Mouse (Mus musculus) liver, embryonic 12.5 days (tissue): ENCODE measurements around the gene Ptpdc1. TPM values are rescaled to one million over a fixed set of nuclear protein-coding genes. Genes with fewer than 3 reads are reported as not detected.

ENCODE experiments used
- ATAC-seq: fragments of 200-750 bp; cut with Nextera tagmentation; 2 replicates; pipeline ENCODE4 v1.8.0; 2017; ENCODE audit warnings: moderate number of reproducible peaks, mild to moderate bottlenecking, moderate library complexity
- H3K27ac ChIP-seq: fragments of 300-500 bp; sonication (generic); 2 replicates; pipeline ENCODE4 v1.5.1; 2016; ENCODE audit warnings: mild to moderate bottlenecking
- H3K27me3 ChIP-seq: fragments of 300-500 bp; sonication (generic); replicated peaks from 2 replicates; pipeline ENCODE4 v1.6.1; 2016; ENCODE audit warnings: mild to moderate bottlenecking, moderate library complexity
- H3K36me3 ChIP-seq: fragments of 300-500 bp; sonication (generic); 2 replicates; pipeline ENCODE4 v1.6.1; 2016; ENCODE audit warnings: mild to moderate bottlenecking, moderate library complexity
- H3K4me1 ChIP-seq: fragments of 300-500 bp; sonication (generic); 2 replicates; pipeline ENCODE4 v1.6.1; 2016
- H3K4me2 ChIP-seq: fragments of 300-500 bp; sonication (generic); 2 replicates; pipeline ENCODE4 v1.6.1; 2016; ENCODE audit warnings: mild to moderate bottlenecking, moderate library complexity
- H3K4me3 ChIP-seq: fragments of 300-500 bp; sonication (generic); 2 replicates; pipeline ENCODE4 v1.5.1; 2016; ENCODE audit warnings: mild to moderate bottlenecking, moderate library complexity
- H3K9ac ChIP-seq: fragments of 300-500 bp; sonication (generic); 2 replicates; pipeline ENCODE4 v1.6.1; 2016; ENCODE audit warnings: mild to moderate bottlenecking, moderate library complexity
- H3K9me3 ChIP-seq: fragments of 300-500 bp; sonication (generic); replicated peaks from 2 replicates; pipeline ENCODE4 v1.6.1; 2016; ENCODE audit warnings: mild to moderate bottlenecking, moderate library complexity
- WGBS: fragments of 180-500 bp; shearing (Covaris S2); methylation state at CpG from one replicate; pipeline ENCODE4 v1.1.7; 2016; ENCODE audit not compliant: insufficient replicate concordance; 5-methylcytosine and 5-hydroxymethylcytosine counted together
- polyA plus RNA-seq: library from polyadenylated mRNA; unstranded; fragments of >200 nt; fragmentation: Nextera tagmentation; extraction: Ambion mirVana; gene quantifications from 2 replicates; pipeline ENCODE4 v1.2.1, GENCODE M21; 2016

Gene Ptpdc1
- polyA plus RNA-seq, 1 experiment from 2014 or later, result 1.2 TPM

DNA sequence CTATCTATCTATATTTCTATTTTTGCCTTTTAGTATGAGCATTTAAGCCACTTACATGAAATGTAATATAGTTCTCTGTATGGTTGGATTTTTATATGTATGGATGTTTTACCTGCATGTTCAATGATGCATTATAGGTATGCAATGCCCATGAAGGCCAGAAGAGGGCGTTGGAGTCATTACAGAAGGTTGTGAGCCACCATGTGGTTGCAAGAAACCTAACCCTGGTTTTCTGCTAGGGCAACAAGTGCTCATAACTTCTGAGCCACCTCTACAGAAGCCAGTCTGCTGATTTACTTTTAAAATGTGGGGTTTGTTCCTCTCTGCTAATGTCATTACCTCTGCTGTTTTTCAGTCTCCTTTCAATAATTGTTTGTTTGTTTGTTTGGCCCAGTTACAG is 25.2 kb upstream of the Ptpdc1 start:
- Histone ChIP-seq H3K9me3 (no peaks in the 10 kb centered on the region), H3K36me3 (no peaks in the 10 kb centered on the region), H3K9ac (no peak overlapping the region), H3K27me3 (peaks cover 40% of the 10 kb centered on the region), H3K4me3 (no peak overlapping the region), H3K27ac (no peak overlapping the region), H3K4me1 (peaks cover 15% of the 10 kb centered on the region), H3K4me2 (no peak overlapping the region)
- peak; percentile 8; the same call in 1 of the 2 replicates for ATAC-seq
- 0% methylated on average over 1 of the region's 1 CpGs for WGBS

DNA sequence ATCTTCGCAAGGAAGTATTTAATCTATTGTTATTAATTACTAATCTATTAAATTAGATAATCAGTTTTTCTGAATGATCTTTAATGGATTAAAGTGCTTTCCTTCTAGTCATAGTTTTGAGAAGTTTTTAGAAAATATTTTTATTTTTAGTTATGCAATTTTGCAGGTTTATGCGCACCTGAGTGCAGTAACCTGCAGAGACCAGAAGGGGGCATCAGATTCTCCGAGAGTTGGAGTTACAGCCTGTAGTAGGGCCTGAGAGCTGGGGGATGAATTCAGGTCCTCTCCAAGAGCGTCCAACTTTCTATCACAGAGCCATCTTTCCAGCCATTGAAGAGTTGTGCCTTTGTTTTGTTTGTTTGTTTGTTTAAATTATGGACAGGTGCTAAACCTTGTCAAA is 21.2 kb upstream of the Ptpdc1 start:
- Histone ChIP-seq H3K9ac (no peak overlapping the region), H3K27ac (no peak overlapping the region), H3K4me1 (peaks cover 11% of the 10 kb centered on the region), H3K36me3 (no peaks in the 10 kb centered on the region), H3K9me3 (no peaks in the 10 kb centered on the region), H3K27me3 (peaks cover 12% of the 10 kb centered on the region), H3K4me3 (no peak overlapping the region), H3K4me2 (no peak overlapping the region)
- 73% methylated on average over 4 of the region's 4 CpGs for WGBS
- ATAC-seq, result no peak

DNA sequence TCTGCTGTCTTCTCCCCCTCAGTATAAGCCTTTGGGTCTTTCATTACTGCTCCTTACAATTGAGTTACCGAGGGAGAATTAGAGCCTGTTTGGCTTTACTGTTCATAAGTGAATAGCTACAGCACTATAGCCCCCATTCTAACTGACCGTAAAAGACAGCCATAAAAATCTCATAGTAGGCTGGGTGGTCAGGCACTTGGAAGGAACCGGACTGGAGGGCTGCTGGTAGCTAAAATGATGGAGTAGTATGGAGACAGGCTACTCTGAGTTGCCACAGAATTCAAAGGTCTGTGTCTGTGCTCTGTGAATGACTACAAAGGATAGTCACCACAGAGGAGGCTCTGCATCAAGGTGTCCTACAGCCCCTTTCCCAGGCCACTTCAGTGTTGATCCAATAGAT is 18.5 kb upstream of the Ptpdc1 start:
- H3K4me1 ChIP-seq, result no peaks in the 10 kb centered on the region
- no peak overlapping the region for H3K4me3 ChIP-seq
- H3K9me3 ChIP-seq, result no peaks in the 10 kb centered on the region
- no peak overlapping the region for H3K27ac ChIP-seq
- H3K4me2 ChIP-seq, result no peak overlapping the region
- no peaks in the 10 kb centered on the region for H3K36me3 ChIP-seq
- WGBS, result 68% methylated on average over 3 of the region's 3 CpGs
- peaks cover 11% of the 10 kb centered on the region for H3K27me3 ChIP-seq
- no peak overlapping the region for H3K9ac ChIP-seq
- no peak for ATAC-seq

DNA sequence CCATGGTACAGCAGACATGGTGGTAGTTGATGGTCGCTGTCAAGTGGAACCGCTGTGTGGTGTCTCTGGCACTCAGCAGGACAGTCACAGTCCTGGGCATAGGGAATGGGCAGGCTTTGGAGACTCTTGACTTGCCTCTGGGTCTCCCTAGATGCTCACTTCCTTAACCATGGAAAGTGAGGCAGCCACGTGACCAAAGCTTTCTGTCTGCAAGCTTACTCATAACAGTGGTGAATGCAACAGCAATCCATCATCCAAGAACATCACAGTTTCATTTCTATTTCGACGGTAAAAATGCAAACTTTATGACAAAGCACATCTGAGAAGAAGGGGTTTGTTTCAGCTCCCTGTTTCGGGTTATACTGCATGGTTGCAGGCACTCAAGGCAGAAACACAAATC is 17.6 kb upstream of the Ptpdc1 start:
- no peak overlapping the region for H3K9ac ChIP-seq
- WGBS, result 66% methylated on average over 6 of the region's 6 CpGs
- no peak overlapping the region for H3K27ac ChIP-seq
- H3K4me3 ChIP-seq, result no peak overlapping the region
- no peaks in the 10 kb centered on the region for H3K4me1 ChIP-seq
- H3K36me3 ChIP-seq, result no peaks in the 10 kb centered on the region
- peaks cover 11% of the 10 kb centered on the region for H3K27me3 ChIP-seq
- ATAC-seq, result no peak
- no peak overlapping the region for H3K4me2 ChIP-seq
- no peaks in the 10 kb centered on the region for H3K9me3 ChIP-seq

DNA sequence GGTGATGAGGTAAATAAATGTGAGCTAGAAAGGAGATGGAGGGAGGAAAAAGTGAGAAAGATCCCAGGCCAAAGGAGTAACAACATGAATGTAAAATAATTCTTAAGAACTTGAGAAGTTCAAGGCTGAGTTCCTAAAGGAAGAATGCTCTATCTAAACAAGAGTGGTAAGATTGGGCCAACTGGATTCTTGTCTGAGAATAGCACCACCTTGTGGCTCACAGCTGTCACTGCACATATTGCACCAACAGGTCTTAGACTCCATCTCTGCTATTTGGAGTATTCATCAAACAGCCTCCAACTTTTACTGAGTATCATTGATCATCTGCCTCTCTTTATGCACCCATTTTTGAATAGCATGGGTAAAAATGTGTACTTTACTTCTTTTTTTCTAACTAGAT is 14.1 kb upstream of the Ptpdc1 start:
- H3K9ac ChIP-seq, result no peak overlapping the region
- H3K4me1 ChIP-seq, result no peaks in the 10 kb centered on the region
- H3K4me2 ChIP-seq, result no peak overlapping the region
- ATAC-seq, result no peak
- no peaks in the 10 kb centered on the region for H3K36me3 ChIP-seq
- no peaks in the 10 kb centered on the region for H3K9me3 ChIP-seq
- H3K4me3 ChIP-seq, result no peak overlapping the region
- peaks cover 11% of the 10 kb centered on the region for H3K27me3 ChIP-seq
- no peak overlapping the region for H3K27ac ChIP-seq

DNA sequence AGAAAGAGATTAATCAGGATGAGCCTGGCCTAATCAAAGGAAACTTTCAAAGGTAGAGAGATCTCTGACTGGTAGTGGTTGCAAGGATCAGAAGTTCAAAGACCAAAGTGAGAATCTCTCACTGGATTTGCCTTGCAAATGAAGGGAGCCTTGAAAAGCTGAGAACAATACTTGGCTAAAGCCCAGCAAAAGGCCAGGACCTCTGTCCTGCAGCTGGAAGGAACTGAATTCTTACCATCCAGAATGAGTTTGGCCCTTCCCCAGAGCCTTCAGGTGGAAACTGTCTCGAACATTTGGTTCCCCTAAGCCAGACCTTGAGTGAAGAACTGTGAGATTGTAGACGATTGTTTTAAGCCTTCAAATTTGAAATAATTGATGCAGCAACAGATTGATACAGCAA is 12.2 kb upstream of the Ptpdc1 start:
- H3K27me3 ChIP-seq, result no peaks in the 10 kb centered on the region; the same call in 1 of the 2 replicates
- no peak overlapping the region for H3K4me3 ChIP-seq
- H3K9ac ChIP-seq, result no peak overlapping the region
- no peaks in the 10 kb centered on the region for H3K9me3 ChIP-seq
- H3K4me2 ChIP-seq, result no peak overlapping the region
- 39% methylated on average over 2 of the region's 2 CpGs for WGBS
- H3K36me3 ChIP-seq, result no peaks in the 10 kb centered on the region
- no peaks in the 10 kb centered on the region for H3K4me1 ChIP-seq
- ATAC-seq, result no peak
- no peak overlapping the region for H3K27ac ChIP-seq

DNA sequence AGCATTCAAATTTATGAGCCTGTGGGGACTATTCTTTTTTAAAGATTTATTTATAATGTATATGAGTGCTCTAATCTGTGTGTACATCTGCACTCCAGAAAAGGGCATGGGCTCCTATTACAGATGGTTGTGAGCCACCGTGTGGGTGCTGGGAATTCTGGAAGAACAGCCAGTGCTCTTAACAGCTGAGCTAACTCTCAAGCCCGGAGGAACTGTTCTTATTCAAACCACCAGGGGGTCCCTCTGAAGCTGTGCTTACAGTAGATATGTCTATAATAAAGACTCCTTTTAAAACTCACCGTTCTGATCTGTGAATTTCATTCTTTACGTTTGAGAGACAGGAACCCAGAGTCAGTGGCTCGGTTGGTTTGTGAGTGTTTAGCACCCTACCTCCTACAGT is 6.2 kb upstream of the Ptpdc1 start:
- 62% methylated on average over 5 of the region's 5 CpGs for WGBS
- Histone ChIP-seq H3K9me3 (no peaks in the 10 kb centered on the region), H3K4me2 (no peak overlapping the region), H3K4me3 (no peak overlapping the region), H3K9ac (no peak overlapping the region), H3K27me3 (peaks cover 4% of the 10 kb centered on the region; the same call in 1 of the 2 replicates), H3K4me1 (no peaks in the 10 kb centered on the region), H3K27ac (no peak overlapping the region), H3K36me3 (no peaks in the 10 kb centered on the region)
- ATAC-seq, result no peak

DNA sequence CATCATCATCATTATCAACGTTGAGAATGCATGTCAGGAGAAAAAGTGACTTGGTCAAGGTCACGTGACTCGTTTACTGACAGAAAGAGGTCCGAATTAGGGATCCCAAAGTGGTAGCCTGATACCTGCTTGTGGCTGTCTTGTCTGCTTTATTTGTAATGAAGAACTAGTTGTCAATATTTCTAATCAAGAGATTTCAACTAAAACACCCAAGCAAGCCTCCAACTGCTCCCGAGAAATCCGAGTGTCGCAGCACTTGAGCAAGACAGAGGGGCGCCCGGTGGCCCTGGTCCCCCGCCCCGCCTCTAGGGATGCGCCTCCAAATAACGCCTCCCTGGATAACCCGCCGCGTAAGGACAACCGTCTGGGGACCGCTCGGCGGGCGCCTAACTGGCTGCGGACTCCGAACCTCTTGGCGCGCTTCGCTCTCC is 481 bp downstream of the Ptpdc1 start:
- Histone ChIP-seq H3K9ac (peak overlapping the region; percentile 36), H3K27ac (no peak overlapping the region), H3K36me3 (no peaks in the 10 kb centered on the region), H3K4me3 (peak overlapping the region; percentile 53), H3K9me3 (no peaks in the 10 kb centered on the region), H3K4me1 (peaks cover 5% of the 10 kb centered on the region; the same call in 1 of the 2 replicates), H3K4me2 (peak overlapping the region; percentile 72), H3K27me3 (peaks cover 42% of the 10 kb centered on the region)
- peak; percentile 58; the same call in 1 of the 2 replicates for ATAC-seq
- 4% methylated on average over 26 of the region's 26 CpGs for WGBS

DNA sequence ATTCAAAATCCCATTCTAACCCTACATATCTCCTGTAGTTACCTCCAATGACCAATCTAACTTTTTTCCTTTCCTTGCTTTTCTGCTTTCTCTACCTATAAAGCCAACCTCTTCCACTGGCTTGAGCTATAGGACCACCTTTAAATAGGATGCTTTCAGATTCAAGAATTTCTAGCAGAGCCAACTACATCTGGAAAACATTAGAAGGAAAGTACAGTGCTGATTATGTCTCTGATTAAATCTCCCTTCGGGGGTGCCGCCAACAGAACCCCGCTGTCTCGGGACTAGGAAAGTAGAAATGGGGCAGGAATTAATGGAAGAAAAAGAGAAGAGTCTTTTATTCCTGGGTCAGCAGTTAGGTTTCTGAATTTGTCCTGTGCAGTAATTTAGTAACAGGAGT is 6.6 kb downstream of the Ptpdc1 start:
- 83% methylated on average over 4 of the region's 4 CpGs for WGBS
- no peak overlapping the region for H3K9ac ChIP-seq
- ATAC-seq, result no peak
- H3K9me3 ChIP-seq, result peaks cover 12% of the 10 kb centered on the region; the same call in 1 of the 2 replicates
- H3K4me1 ChIP-seq, result no peaks in the 10 kb centered on the region
- H3K27me3 ChIP-seq, result peaks cover 10% of the 10 kb centered on the region
- no peak overlapping the region for H3K27ac ChIP-seq
- no peak overlapping the region for H3K4me2 ChIP-seq
- no peak overlapping the region for H3K4me3 ChIP-seq
- H3K36me3 ChIP-seq, result no peaks in the 10 kb centered on the region

DNA sequence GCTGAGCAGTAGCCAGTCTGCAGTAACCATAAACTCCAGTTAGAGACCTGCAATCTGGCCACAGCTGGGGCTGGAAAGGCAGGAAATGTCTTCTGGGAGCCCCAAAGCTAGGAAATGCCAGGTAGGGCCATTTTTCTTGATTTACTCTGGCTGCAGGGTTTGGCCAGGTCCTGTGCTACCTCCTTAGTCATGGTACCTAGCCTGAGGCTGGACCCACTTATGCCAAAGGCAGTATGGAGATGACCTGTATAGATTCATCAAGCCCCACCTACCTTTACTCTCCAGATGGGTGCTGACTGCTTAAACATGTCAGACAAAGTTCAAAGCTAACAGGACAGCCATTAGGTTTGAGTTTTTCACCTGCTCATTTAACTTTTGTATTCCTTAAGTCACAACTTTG is 7.7 kb downstream of the Ptpdc1 start:
- Histone ChIP-seq H3K27me3 (peaks cover 8% of the 10 kb centered on the region; the same call in 1 of the 2 replicates), H3K27ac (no peak overlapping the region), H3K4me3 (no peak overlapping the region), H3K4me2 (no peak overlapping the region), H3K4me1 (no peaks in the 10 kb centered on the region), H3K9ac (no peak overlapping the region), H3K9me3 (peaks cover 12% of the 10 kb centered on the region; the same call in 1 of the 2 replicates), H3K36me3 (no peaks in the 10 kb centered on the region)
- no peak for ATAC-seq

DNA sequence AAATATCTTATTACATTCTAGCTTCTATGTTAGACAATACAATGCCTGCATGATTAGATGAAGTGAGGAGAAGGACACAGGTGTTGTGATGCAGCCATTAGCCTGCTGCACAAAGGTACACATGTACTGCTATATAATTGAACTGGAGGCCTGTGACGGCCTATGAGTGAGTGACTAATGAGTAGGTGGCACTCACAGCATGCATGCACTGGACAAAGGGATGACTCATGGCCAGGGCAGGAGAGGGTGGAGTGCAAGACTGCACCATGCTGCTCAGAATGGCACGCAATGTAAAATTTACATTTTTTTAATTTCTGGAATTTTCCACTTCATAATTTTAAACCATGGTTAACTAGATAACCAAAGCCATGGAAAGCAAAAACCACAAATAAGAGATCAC is 10.9 kb downstream of the Ptpdc1 start:
- Histone ChIP-seq H3K27ac (no peak overlapping the region), H3K9me3 (peaks cover 12% of the 10 kb centered on the region; the same call in 1 of the 2 replicates), H3K4me1 (no peaks in the 10 kb centered on the region), H3K9ac (no peak overlapping the region), H3K36me3 (no peaks in the 10 kb centered on the region), H3K27me3 (no peaks in the 10 kb centered on the region), H3K4me3 (no peak overlapping the region), H3K4me2 (no peak overlapping the region)
- 66% methylated on average over 2 of the region's 2 CpGs for WGBS
- ATAC-seq, result no peak

DNA sequence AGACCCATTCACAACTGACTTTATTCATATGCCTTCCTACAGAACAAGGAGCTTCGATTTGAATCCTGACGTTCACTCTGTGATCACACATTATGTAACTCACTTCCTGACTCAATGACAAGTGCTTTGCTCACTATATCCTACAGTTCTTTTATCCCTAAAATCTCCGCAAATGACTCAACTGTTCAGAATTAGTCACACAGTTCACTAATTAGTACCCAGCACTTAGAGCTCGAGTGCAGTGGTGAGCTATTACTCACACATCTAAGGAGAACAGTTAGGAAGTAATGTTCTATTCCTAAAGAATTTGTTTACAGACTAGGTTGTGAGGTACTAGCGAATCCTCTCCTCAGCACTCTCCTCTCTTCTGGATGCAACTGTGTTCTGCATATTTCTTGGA is 16.4 kb downstream of the Ptpdc1 start:
- WGBS, result 55% methylated on average over 5 of the region's 5 CpGs
- H3K4me3 ChIP-seq, result no peak overlapping the region
- H3K27ac ChIP-seq, result no peak overlapping the region
- H3K9me3 ChIP-seq, result no peaks in the 10 kb centered on the region
- H3K4me1 ChIP-seq, result no peaks in the 10 kb centered on the region
- no peaks in the 10 kb centered on the region for H3K36me3 ChIP-seq
- H3K4me2 ChIP-seq, result no peak overlapping the region
- ATAC-seq, result no peak
- no peaks in the 10 kb centered on the region for H3K27me3 ChIP-seq
- no peak overlapping the region for H3K9ac ChIP-seq

DNA sequence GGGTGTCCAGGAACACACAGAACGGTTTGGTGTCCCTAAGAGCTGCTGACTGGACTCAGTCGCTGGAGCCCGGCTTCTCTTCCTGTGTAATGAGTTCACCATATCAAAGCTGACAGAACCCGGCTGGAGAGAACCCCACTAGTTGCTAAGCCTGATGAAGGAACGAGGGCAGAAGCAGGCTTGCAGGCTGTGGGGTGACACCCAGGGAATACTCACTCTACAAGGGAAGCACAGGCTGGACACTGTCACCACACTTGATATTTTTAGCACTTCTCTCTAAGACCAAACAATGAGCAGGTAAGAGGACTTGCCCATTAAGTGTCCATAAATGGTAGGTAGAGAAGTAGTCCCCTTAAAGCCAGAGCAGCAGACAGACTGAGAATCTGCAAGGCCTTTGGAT is 20.9 kb downstream of the Ptpdc1 start:
- ATAC-seq, result no peak
- H3K4me2 ChIP-seq, result no peak overlapping the region
- H3K4me3 ChIP-seq, result no peak overlapping the region
- H3K9ac ChIP-seq, result no peak overlapping the region
- H3K9me3 ChIP-seq, result no peaks in the 10 kb centered on the region
- WGBS, result 57% methylated on average over 5 of the region's 5 CpGs
- H3K27ac ChIP-seq, result no peak overlapping the region
- H3K27me3 ChIP-seq, result no peaks in the 10 kb centered on the region
- H3K36me3 ChIP-seq, result no peaks in the 10 kb centered on the region
- H3K4me1 ChIP-seq, result no peaks in the 10 kb centered on the region
